7 mouse cellular contexts compared by ENCODE assay signal in genomic region chr8:60954281-60955014, GRCm38 (mm10). TPM values are rescaled to one million over a fixed set of nuclear protein-coding genes. Genes with fewer than 3 reads are reported as not detected.
DNase-seq lines count a peak whose midpoint lies in the region; ATAC-seq and TF ChIP-seq lines count a peak whose summit lies in the region.

No protein-coding gene starts in this region.

- no peak for TF ChIP-seq CTCF in intestine, postnatal 0 days (IDR thresholded peaks at IDR 0.05; ENCODE audit: low read depth)

- peak overlapping the region; percentile 50 for H3K4me2 ChIP-seq in embryonic facial prominence, embryonic 12.5 days (replicated peaks)
- H3K4me2 ChIP-seq in intestine, postnatal 0 days (replicated peaks; ENCODE audit: low read depth), result peak overlapping the region; percentile 57

- WGBS in embryonic facial prominence, embryonic 12.5 days, result under 1% methylated on average over 15 of the region's 15 CpGs
- WGBS in intestine, postnatal 0 days, result 4% methylated on average over 15 of the region's 15 CpGs
- under 1% methylated on average over 15 of the region's 15 CpGs for WGBS in midbrain, embryonic 10.5 days

- H3K27ac ChIP-seq in embryonic facial prominence, embryonic 12.5 days, result peak overlapping the region; percentile 88
- peak overlapping the region; percentile 15 for H3K27ac ChIP-seq in intestine, postnatal 0 days (ENCODE audit: low read depth, low read length)
- H3K27ac ChIP-seq in midbrain, embryonic 10.5 days (replicated peaks), result peak overlapping the region; percentile 95

- intact Hi-C loops in left cerebral cortex, postnatal 36 days (cut with DNase I), result loop anchor here (10.0 kb wide), 1 partner anchor 320 kb away; the partner anchor contains the start of gene Mfap3l

- H3K4me3 ChIP-seq in embryonic facial prominence, embryonic 12.5 days, result peak overlapping the region; percentile 34
- peak overlapping the region; percentile 27; the same call in 1 of the 2 replicates for H3K4me3 ChIP-seq in intestine, postnatal 0 days (ENCODE audit: low read depth, low read length)
- H3K4me3 ChIP-seq in midbrain, embryonic 10.5 days, result peak overlapping the region; percentile 56

- no peaks in the 10 kb centered on the region for H3K9me3 ChIP-seq in embryonic facial prominence, embryonic 12.5 days
- no peaks in the 10 kb centered on the region for H3K9me3 ChIP-seq in intestine, postnatal 0 days (ENCODE audit: control insufficient read depth)
- H3K9me3 ChIP-seq in midbrain, embryonic 10.5 days (replicated peaks), result no peaks in the 10 kb centered on the region

- H3K4me1 ChIP-seq in embryonic facial prominence, embryonic 12.5 days, result peaks cover 3% of the 10 kb centered on the region; the same call in 1 of the 2 replicates
- H3K4me1 ChIP-seq in intestine, postnatal 0 days (replicated peaks; ENCODE audit: control insufficient read depth, insufficient read depth, low read length), result 0 out of 2 replicates have a peak, but pooled peaks cover 4% of the 10 kb centered on the region
- peaks cover 49% of the 10 kb centered on the region for H3K4me1 ChIP-seq in midbrain, embryonic 10.5 days

- peak; percentile 13 to 49 for DNase-seq in adrenal gland, postnatal 4 days (ENCODE audit: low spot score in 2 of 2)
- peak; percentile 69 to 73 for DNase-seq in left cerebral cortex, postnatal 36 days (ENCODE audit: low spot score in 2 of 2)
- DNase-seq in midbrain, embryonic 10.5 days (ENCODE audit: low spot score), result peak; percentile 85
- peak; percentile 86 for DNase-seq in skeletal muscle tissue, adult 2 months (ENCODE audit: low read depth, low spot score)

- ATAC-seq in embryonic facial prominence, embryonic 12.5 days (ENCODE audit: insufficient number of reproducible peaks, insufficient read depth, low FRiP score, low TSS enrichment), result peak; percentile 95
- peak; percentile 96 for ATAC-seq in granulocyte monocyte progenitor cell, adult 5-6 weeks (replicated peaks; ENCODE audit: poor library complexity, severe bottlenecking)
- ATAC-seq in intestine, postnatal 0 days, result peak; percentile 87

- H3K9ac ChIP-seq in embryonic facial prominence, embryonic 12.5 days, result peak overlapping the region; percentile 17; the same call in 1 of the 2 replicates
- H3K9ac ChIP-seq in intestine, postnatal 0 days (ENCODE audit: low read depth, low read length), result no peak overlapping the region

- H3K27me3 ChIP-seq in embryonic facial prominence, embryonic 12.5 days, result no peaks in the 10 kb centered on the region
- H3K27me3 ChIP-seq in intestine, postnatal 0 days (replicated peaks; ENCODE audit: control insufficient read depth, insufficient read depth, low read length), result no peaks in the 10 kb centered on the region
- H3K27me3 ChIP-seq in midbrain, embryonic 10.5 days (ENCODE audit: low read depth, poor library complexity, severe bottlenecking), result no peaks in the 10 kb centered on the region

- no peaks in the 10 kb centered on the region for H3K36me3 ChIP-seq in embryonic facial prominence, embryonic 12.5 days
- H3K36me3 ChIP-seq in intestine, postnatal 0 days (ENCODE audit: control insufficient read depth, insufficient read depth), result no peaks in the 10 kb centered on the region
- H3K36me3 ChIP-seq in midbrain, embryonic 10.5 days, result no peaks in the 10 kb centered on the region

RNA-seq across cellular contexts. Expression of gene Clcn3, which starts 28.7 kb away (rescaled TPM):
- total RNA-seq in adrenal gland, postnatal 4 days (2021), result 10 to 100 TPM; 44.8 to 50.1 TPM
- 18.0 and 18.9 TPM in 2 replicates for polyA plus RNA-seq in embryonic facial prominence, embryonic 12.5 days (2016; fragmentation: Nextera tagmentation; extraction: Ambion mirVana)
- 14.8 and 19.5 TPM in 2 replicates for total RNA-seq in granulocyte monocyte progenitor cell, adult 5-6 weeks (2014; fragmentation: Nextera tagmentation)
- total RNA-seq in granulocyte monocyte progenitor cell, adult 5-6 weeks (2017), result 26.7 and 28.8 TPM in 2 replicates
- 22.2 and 24.2 TPM in 2 replicates for polyA plus RNA-seq in intestine, postnatal 0 days (2015; fragmentation: Nextera tagmentation; extraction: Ambion mirVana)
- total RNA-seq in left cerebral cortex, postnatal 36 days (2021), result 100 to 1,000 TPM; 132 to 133 TPM
- 29.1 and 32.6 TPM in 2 replicates for polyA plus RNA-seq in midbrain, embryonic 10.5 days (2016; fragmentation: Nextera tagmentation; extraction: Ambion mirVana)

RNA-seq across cellular contexts. Expression of gene Nek1, which starts 38.5 kb away (rescaled TPM):
- total RNA-seq in adrenal gland, postnatal 4 days (2021), result 10 to 100 TPM; 23.8 to 25.9 TPM
- 19.4 and 21.5 TPM in 2 replicates for polyA plus RNA-seq in embryonic facial prominence, embryonic 12.5 days (2016; fragmentation: Nextera tagmentation; extraction: Ambion mirVana)
- total RNA-seq in granulocyte monocyte progenitor cell, adult 5-6 weeks (2014; fragmentation: Nextera tagmentation), result 15.3 and 18.1 TPM in 2 replicates
- total RNA-seq in granulocyte monocyte progenitor cell, adult 5-6 weeks (2017), result 19.3 and 19.6 TPM in 2 replicates
- polyA plus RNA-seq in intestine, postnatal 0 days (2015; fragmentation: Nextera tagmentation; extraction: Ambion mirVana), result 5.0 and 5.5 TPM in 2 replicates
- 10 to 100 TPM; 25.0 to 31.6 TPM for total RNA-seq in left cerebral cortex, postnatal 36 days (2021)
- 20.7 and 22.7 TPM in 2 replicates for polyA plus RNA-seq in midbrain, embryonic 10.5 days (2016; fragmentation: Nextera tagmentation; extraction: Ambion mirVana)

Comparison
In these comparisons a context has a peak if more than half of its experiments do, and no peak if none do; other contexts are left out.
1. Peak in every context shown above with its lines: DNase-seq, ATAC-seq, H3K4me3 ChIP-seq and H3K27ac ChIP-seq.
2. DNase-seq: peak in every context shown above with its lines; median percentile 86 in skeletal muscle tissue, adult 2 months; 85 in midbrain, embryonic 10.5 days; 71 in left cerebral cortex, postnatal 36 days; 31 in adrenal gland, postnatal 4 days.
3. H3K27ac ChIP-seq: peak in every context shown above with its lines; median percentile 95 in midbrain, embryonic 10.5 days; 88 in embryonic facial prominence, embryonic 12.5 days; 15 in intestine, postnatal 0 days.